In genomic region chr3:66698083-66698482, GRCm38 (mm10) we compare ENCODE assay signal across 24 mouse cellular contexts.
A peak's percentile ranks its signal among the peaks of the same experiment; 100 is the strongest.
DNase-seq lines count a peak whose midpoint lies in the region; ATAC-seq and TF ChIP-seq lines count a peak whose summit lies in the region.
"Had no signal": no experiment of that assay in that cellular context is flagged by ENCODE, and none has a peak within 500 bp of the region (broad histone marks: within the 10 kb centered on the region; RNA-seq: fewer than 3 reads in every experiment).

No protein-coding gene starts in this region.

- no peak for TF ChIP-seq POLR2A in heart, adult 2 months (IDR thresholded peaks at IDR 0.05; ENCODE audit: insufficient read depth, low read depth, low read length)

- intact Hi-C loops in heart, adult 2 months (cut with DNase I) = no loop called here

- peak; percentile 41 for DNase-seq in forebrain, postnatal 0 days
- DNase-seq in forebrain, embryonic 11.5 days (ENCODE audit: low spot score) = no peak
- peak; percentile 18 for DNase-seq in heart, postnatal 0 days (ENCODE audit: low spot score)
- no peak for DNase-seq in heart, adult 2 months
- peak; percentile 26 for DNase-seq in right cerebral cortex, adult 18-20 months
- no peak for DNase-seq in right cerebral cortex, postnatal 14 days
- DNase-seq in skeletal muscle tissue, adult 2 months (ENCODE audit: low read depth, low spot score) = peak; percentile 4
- no peak for DNase-seq in liver, embryonic 11.5 days (ENCODE audit: low spot score)
- DNase-seq: adrenal gland, postnatal 25 days; cerebellum, adult 11-12 months; cerebellum, postnatal 14 days; liver, embryonic 13.5 days; lung, embryonic 14.5 days; lung, postnatal 36 days; thymus, postnatal 4 days had no signal

- H3K9me3 ChIP-seq in forebrain, postnatal 0 days (ENCODE audit: low read length) = no peaks in the 10 kb centered on the region
- no peaks in the 10 kb centered on the region for H3K9me3 ChIP-seq in forebrain, embryonic 11.5 days (ENCODE audit: control insufficient read depth, low read length)
- no peaks in the 10 kb centered on the region for H3K9me3 ChIP-seq in heart, postnatal 0 days (replicated peaks; ENCODE audit: control insufficient read depth, low read length)
- H3K9me3 ChIP-seq in liver, embryonic 11.5 days (ENCODE audit: control insufficient read depth, low read length) = no peaks in the 10 kb centered on the region
- H3K9me3 ChIP-seq: embryonic facial prominence, embryonic 15.5 days; forebrain, embryonic 10.5 days; G1E; hindbrain, embryonic 10.5 days; limb, embryonic 12.5 days; liver, embryonic 13.5 days; neural tube, embryonic 15.5 days had no signal

- 66% methylated on average over 5 of the region's 5 CpGs for WGBS in forebrain, postnatal 0 days
- 91% methylated on average over 5 of the region's 5 CpGs for WGBS in forebrain, embryonic 11.5 days
- 24% methylated on average over 5 of the region's 5 CpGs for WGBS in heart, postnatal 0 days
- 43% methylated on average over 5 of the region's 5 CpGs for WGBS in heart, adult 2 months
- 67% methylated on average over 5 of the region's 5 CpGs for WGBS in liver, embryonic 11.5 days

- peak; percentile 87 for ATAC-seq in forebrain, postnatal 0 days
- no peak for ATAC-seq in forebrain, embryonic 11.5 days (replicated peaks; ENCODE audit: low FRiP score)
- peak; percentile 60; the same call in 1 of the 2 replicates for ATAC-seq in heart, postnatal 0 days (ENCODE audit: insufficient read depth, low read depth)
- no peak for ATAC-seq in liver, embryonic 11.5 days (replicated peaks; ENCODE audit: low FRiP score)
- ATAC-seq: hindbrain, postnatal 0 days; intestine, postnatal 0 days; midbrain, embryonic 16.5 days had no signal

- TF ChIP-seq EP300 in heart, postnatal 0 days (IDR thresholded peaks at IDR 0.05; ENCODE audit: low read depth) = no peak
- TF ChIP-seq EP300 in heart, adult 2 months (IDR thresholded peaks at IDR 0.05; ENCODE audit: insufficient read depth, low read depth, low read length) = no peak

- H3K4me2 ChIP-seq in forebrain, postnatal 0 days (ENCODE audit: low read depth) = no peak overlapping the region
- no peak overlapping the region for H3K4me2 ChIP-seq in forebrain, embryonic 11.5 days (ENCODE audit: low read depth, low read length, severe bottlenecking)
- no peak overlapping the region for H3K4me2 ChIP-seq in heart, postnatal 0 days (ENCODE audit: low read depth, low read length)
- H3K4me2 ChIP-seq in liver, embryonic 11.5 days = no peak overlapping the region
- H3K4me2 ChIP-seq: embryonic facial prominence, embryonic 15.5 days; limb, embryonic 12.5 days; liver, embryonic 13.5 days; lung, embryonic 14.5 days; neural tube, embryonic 15.5 days had no signal

- H3K36me3 ChIP-seq in forebrain, postnatal 0 days (ENCODE audit: insufficient read depth) = no peaks in the 10 kb centered on the region
- H3K36me3 ChIP-seq in forebrain, embryonic 11.5 days (ENCODE audit: control insufficient read depth, insufficient read depth, low read length) = no peaks in the 10 kb centered on the region
- no peaks in the 10 kb centered on the region for H3K36me3 ChIP-seq in heart, postnatal 0 days (replicated peaks; ENCODE audit: control insufficient read depth, insufficient read depth, low read length)
- no peaks in the 10 kb centered on the region for H3K36me3 ChIP-seq in heart, adult 2 months (ENCODE audit: control insufficient read depth, insufficient read depth, low read length)
- H3K36me3 ChIP-seq in liver, embryonic 11.5 days (ENCODE audit: control insufficient read depth, insufficient read depth, low read length) = no peaks in the 10 kb centered on the region
- H3K36me3 ChIP-seq: embryonic facial prominence, embryonic 15.5 days; forebrain, embryonic 10.5 days; G1E; hindbrain, embryonic 10.5 days; limb, embryonic 12.5 days; liver, embryonic 13.5 days; neural tube, embryonic 15.5 days had no signal

- H3K79me2 ChIP-seq in heart, adult 2 months (replicated peaks; ENCODE audit: control insufficient read depth, insufficient read depth, low read length) = no peaks in the 10 kb centered on the region

- no peak overlapping the region for H3K27ac ChIP-seq in forebrain, postnatal 0 days (ENCODE audit: low read depth, low read length)
- H3K27ac ChIP-seq in forebrain, embryonic 11.5 days (ENCODE audit: low read depth, low read length) = no peak overlapping the region
- H3K27ac ChIP-seq in heart, postnatal 0 days (ENCODE audit: low read depth) = peak overlapping the region; percentile 32; the same call in 1 of the 2 replicates
- H3K27ac ChIP-seq in heart, adult 2 months = no peak overlapping the region
- H3K27ac ChIP-seq in liver, embryonic 11.5 days (ENCODE audit: low read depth, low read length) = no peak overlapping the region
- H3K27ac ChIP-seq: embryonic facial prominence, embryonic 15.5 days; forebrain, embryonic 10.5 days; hindbrain, embryonic 10.5 days; hindbrain, postnatal 0 days; limb, embryonic 12.5 days; liver, embryonic 13.5 days; neural tube, embryonic 15.5 days had no signal

- no peaks in the 10 kb centered on the region for H3K4me1 ChIP-seq in forebrain, postnatal 0 days (ENCODE audit: insufficient read depth)
- no peaks in the 10 kb centered on the region for H3K4me1 ChIP-seq in forebrain, embryonic 11.5 days (replicated peaks; ENCODE audit: control insufficient read depth, insufficient read depth, low read length)
- peaks cover 6% of the 10 kb centered on the region; the same call in 1 of the 2 replicates for H3K4me1 ChIP-seq in heart, postnatal 0 days (ENCODE audit: control insufficient read depth, insufficient read depth)
- no peaks in the 10 kb centered on the region for H3K4me1 ChIP-seq in heart, adult 2 months (ENCODE audit: control insufficient read depth, insufficient read depth, low read length)
- no peaks in the 10 kb centered on the region for H3K4me1 ChIP-seq in liver, embryonic 11.5 days (replicated peaks; ENCODE audit: control insufficient read depth, insufficient read depth, low read length)
- H3K4me1 ChIP-seq: hindbrain, embryonic 10.5 days; limb, embryonic 12.5 days; liver, embryonic 13.5 days; neural tube, embryonic 15.5 days had no signal

- no peak for TF ChIP-seq CTCF in forebrain, postnatal 0 days (IDR thresholded peaks at IDR 0.05; ENCODE audit: low read depth)
- no peak for TF ChIP-seq CTCF in heart, postnatal 0 days (IDR thresholded peaks at IDR 0.05; ENCODE audit: low read depth)
- no peak for TF ChIP-seq CTCF in heart, adult 2 months (IDR thresholded peaks at IDR 0.05)

- H3K27me3 ChIP-seq in forebrain, postnatal 0 days (ENCODE audit: insufficient read depth, low read length) = no peaks in the 10 kb centered on the region
- no peaks in the 10 kb centered on the region for H3K27me3 ChIP-seq in forebrain, embryonic 11.5 days (ENCODE audit: control insufficient read depth, insufficient read depth, low read length)
- H3K27me3 ChIP-seq in heart, postnatal 0 days (ENCODE audit: control insufficient read depth, insufficient read depth, low read length) = no peaks in the 10 kb centered on the region
- no peaks in the 10 kb centered on the region for H3K27me3 ChIP-seq in heart, adult 2 months (ENCODE audit: control insufficient read depth, insufficient read depth, low read length)
- no peaks in the 10 kb centered on the region for H3K27me3 ChIP-seq in liver, embryonic 11.5 days (replicated peaks; ENCODE audit: control insufficient read depth, insufficient read depth, low read length)
- H3K27me3 ChIP-seq: embryonic facial prominence, embryonic 15.5 days; limb, embryonic 12.5 days; liver, embryonic 13.5 days; neural tube, embryonic 15.5 days had no signal

- H3K4me3 ChIP-seq in forebrain, postnatal 0 days (ENCODE audit: low read depth, low read length) = no peak overlapping the region
- no peak overlapping the region for H3K4me3 ChIP-seq in forebrain, embryonic 11.5 days (ENCODE audit: low read depth, low read length)
- H3K4me3 ChIP-seq in heart, postnatal 0 days (ENCODE audit: low read depth, low read length) = no peak overlapping the region
- no peak overlapping the region for H3K4me3 ChIP-seq in heart, adult 2 months
- H3K4me3 ChIP-seq in liver, embryonic 11.5 days (ENCODE audit: low read depth, low read length) = no peak overlapping the region
- H3K4me3 ChIP-seq: embryonic facial prominence, embryonic 15.5 days; forebrain, embryonic 10.5 days; hindbrain, embryonic 10.5 days; limb, embryonic 12.5 days; liver, embryonic 13.5 days; neural tube, embryonic 15.5 days had no signal

- no peak overlapping the region for H3K9ac ChIP-seq in forebrain, postnatal 0 days
- no peak overlapping the region for H3K9ac ChIP-seq in forebrain, embryonic 11.5 days (ENCODE audit: low read length)
- H3K9ac ChIP-seq in heart, postnatal 0 days (replicated peaks; ENCODE audit: low read depth, low read length) = no peak overlapping the region
- no peak overlapping the region; the same call in 1 of the 2 replicates for H3K9ac ChIP-seq in heart, adult 2 months (ENCODE audit: low read depth, low read length)
- no peak overlapping the region for H3K9ac ChIP-seq in liver, embryonic 11.5 days (ENCODE audit: low read depth, low read length)
- H3K9ac ChIP-seq: embryonic facial prominence, embryonic 15.5 days; limb, embryonic 12.5 days; liver, embryonic 13.5 days; lung, embryonic 14.5 days; neural tube, embryonic 15.5 days had no signal

Comparison
In these comparisons a context has a peak if more than half of its experiments do, and no peak if none do; other contexts are left out.
1. ATAC-seq: peak in forebrain, postnatal 0 days (single experiment) and heart, postnatal 0 days (single experiment); none in forebrain, embryonic 11.5 days (single experiment) and liver, embryonic 11.5 days (single experiment).
2. DNase-seq: peak in forebrain, postnatal 0 days (single experiment), heart, postnatal 0 days (single experiment), right cerebral cortex, adult 18-20 months (single experiment) and skeletal muscle tissue, adult 2 months (single experiment); none in forebrain, embryonic 11.5 days (single experiment), heart, adult 2 months (0 of 2), right cerebral cortex, postnatal 14 days (single experiment) and liver, embryonic 11.5 days (single experiment).